Mouse (Mus musculus) cerebellum, adult 8-10 months (tissue): ENCODE measurements around the gene Nkd1.

Source experiments
- DNase-seq: peaks from one replicate; pipeline ENCODE4 v3.0.0; 2022

Nkd1 gene

GRCm38 (mm10) chr8:88577666-88578065 is 56.5 kb downstream of the Nkd1 start:
- no peak for DNase-seq

GRCm38 (mm10) chr8:88578413-88579175 is 57.4 kb downstream of the Nkd1 start:
- no peak for DNase-seq

GRCm38 (mm10) chr8:88579246-88579645 is 58.1 kb downstream of the Nkd1 start:
- DNase-seq: no peak

- peak; percentile 36 for DNase-seq
Measured at GRCm38 (mm10) chr8:88579668-88580330, 58.6 kb downstream of the Nkd1 start.

- DNase-seq: no peak
Measured at GRCm38 (mm10) chr8:88580785-88581184, 59.6 kb downstream of the Nkd1 start.

GRCm38 (mm10) chr8:88583863-88584262 is 62.7 kb downstream of the Nkd1 start:
- DNase-seq: no peak

GRCm38 (mm10) chr8:88588205-88588889 is 67.2 kb downstream of the Nkd1 start:
- DNase-seq: no peak

- no peak for DNase-seq
Measured at GRCm38 (mm10) chr8:88590226-88590625, 69.1 kb downstream of the Nkd1 start.

- no peak for DNase-seq
Measured at GRCm38 (mm10) chr8:88593947-88594346, 72.8 kb downstream of the Nkd1 start.

GRCm38 (mm10) chr8:88596042-88596441 is 74.9 kb downstream of the Nkd1 start:
- no peak for DNase-seq

- no peak for DNase-seq
Measured at GRCm38 (mm10) chr8:88598578-88598977, 77.4 kb downstream of the Nkd1 start.

GRCm38 (mm10) chr8:88599491-88599890 is 78.3 kb downstream of the Nkd1 start:
- DNase-seq: peak; percentile 36

GRCm38 (mm10) chr8:88603446-88603989 is 82.4 kb downstream of the Nkd1 start:
- DNase-seq: no peak

- DNase-seq: no peak
Measured at GRCm38 (mm10) chr8:88604065-88605038, 83.2 kb downstream of the Nkd1 start.

- no peak for DNase-seq
Measured at GRCm38 (mm10) chr8:88605361-88606040, 84.3 kb downstream of the Nkd1 start.

- DNase-seq: no peak
Measured at GRCm38 (mm10) chr8:88609036-88609435, 87.9 kb downstream of the Nkd1 start.

GRCm38 (mm10) chr8:88610271-88610670 is 89.1 kb downstream of the Nkd1 start:
- no peak for DNase-seq

- no peak for DNase-seq
Measured at GRCm38 (mm10) chr8:88614981-88615380, 93.8 kb downstream of the Nkd1 start.

GRCm38 (mm10) chr8:88618612-88619011 is 97.5 kb downstream of the Nkd1 start:
- DNase-seq: no peak

GRCm38 (mm10) chr8:88619513-88619912 is 98.4 kb downstream of the Nkd1 start:
- DNase-seq: no peak

GRCm38 (mm10) chr8:88620931-88621330 is 99.8 kb downstream of the Nkd1 start:
- no peak for DNase-seq

- DNase-seq: peak; percentile 84
Measured at GRCm38 (mm10) chr8:88621408-88621807, 100.3 kb downstream of the Nkd1 start.
